Mouse (Mus musculus) MN1 (cell line): ENCODE data around the gene Ppp6r3.

Experiments used
- DNase-seq: peaks from one replicate; pipeline ENCODE4 v3.0.0-alpha.2; 2016; ENCODE audit warnings: low spot score

The Ppp6r3 gene

GRCm38 (mm10) chr19:3528646-3529045 is 46.9 kb downstream of the Ppp6r3 start:
- no peak for DNase-seq

GRCm38 (mm10) chr19:3527531-3527930 is 48.0 kb downstream of the Ppp6r3 start:
- no peak for DNase-seq

- DNase-seq: no peak
These were observed 55.9 kb downstream of the Ppp6r3 start for GRCm38 (mm10) chr19:3519471-3520169.

GRCm38 (mm10) chr19:3497216-3497615 is 78.3 kb downstream of the Ppp6r3 start:
- DNase-seq: no peak

- no peak for DNase-seq
These were observed 85.7 kb downstream of the Ppp6r3 start for GRCm38 (mm10) chr19:3489826-3490225.

- no peak for DNase-seq
These were observed 92.7 kb downstream of the Ppp6r3 start for GRCm38 (mm10) chr19:3482831-3483230.

GRCm38 (mm10) chr19:3480101-3480500 is 95.4 kb downstream of the Ppp6r3 start:
- no peak for DNase-seq

GRCm38 (mm10) chr19:3476996-3477395 is 98.6 kb downstream of the Ppp6r3 start:
- no peak for DNase-seq

- no peak for DNase-seq
These were observed 104.3 kb downstream of the Ppp6r3 start for GRCm38 (mm10) chr19:3471218-3471617.

GRCm38 (mm10) chr19:3467574-3467973 is 108.0 kb downstream of the Ppp6r3 start:
- DNase-seq: no peak

GRCm38 (mm10) chr19:3459986-3460385 is 115.6 kb downstream of the Ppp6r3 start:
- no peak for DNase-seq

GRCm38 (mm10) chr19:3458331-3459099 is 117.0 kb downstream of the Ppp6r3 start:
- no peak for DNase-seq

- DNase-seq: no peak
These were observed 117.8 kb downstream of the Ppp6r3 start for GRCm38 (mm10) chr19:3457700-3458099.

- no peak for DNase-seq
These were observed 123.9 kb downstream of the Ppp6r3 start for GRCm38 (mm10) chr19:3451649-3452048.

- peak; percentile 80 for DNase-seq
These were observed 124.4 kb downstream of the Ppp6r3 start for GRCm38 (mm10) chr19:3451170-3451569.

GRCm38 (mm10) chr19:3450714-3451113 is 124.8 kb downstream of the Ppp6r3 start:
- DNase-seq: no peak

- no peak for DNase-seq
These were observed 126.3 kb downstream of the Ppp6r3 start for GRCm38 (mm10) chr19:3449248-3449647.

GRCm38 (mm10) chr19:3447348-3447747 is 128.2 kb downstream of the Ppp6r3 start:
- DNase-seq: no peak

- DNase-seq: no peak
These were observed 134.5 kb downstream of the Ppp6r3 start for GRCm38 (mm10) chr19:3441092-3441491.

- DNase-seq: no peak
These were observed 134.9 kb downstream of the Ppp6r3 start for GRCm38 (mm10) chr19:3440667-3441066.

GRCm38 (mm10) chr19:3437980-3438379 is 137.6 kb downstream of the Ppp6r3 start:
- DNase-seq: no peak

- DNase-seq: no peak
These were observed 138.7 kb downstream of the Ppp6r3 start for GRCm38 (mm10) chr19:3436840-3437239.

- DNase-seq: no peak
These were observed 139.7 kb downstream of the Ppp6r3 start for GRCm38 (mm10) chr19:3435824-3436223.

GRCm38 (mm10) chr19:3434641-3435040 is 140.9 kb downstream of the Ppp6r3 start:
- DNase-seq: no peak
